Mouse (Mus musculus) forebrain, embryonic 10.5 days (tissue): Measurements from ENCODE around the gene Fdps. TPM values are rescaled to one million over a fixed set of nuclear protein-coding genes. Genes with fewer than 3 reads are reported as not detected.

Experiments used
- DNase-seq: peaks from one replicate; pipeline ENCODE4 v3.0.0-alpha.2; 2017; ENCODE audit warnings: low spot score; ENCODE audit errors: extremely low spot score
- H3K27ac ChIP-seq: fragments of 300-500 bp; sonication (generic); 2 replicates; pipeline ENCODE4 v1.5.1; 2016; ENCODE audit warnings: mild to moderate bottlenecking
- H3K27me3 ChIP-seq: fragments of 300-500 bp; sonication (generic); 2 replicates; pipeline ENCODE4 v1.6.1; 2016; ENCODE audit warnings: mild to moderate bottlenecking; ENCODE audit not compliant: poor library complexity, severe bottlenecking
- H3K36me3 ChIP-seq: fragments of 300-500 bp; sonication (generic); replicated peaks from 2 replicates; pipeline ENCODE4 v1.6.1; 2016; ENCODE audit warnings: mild to moderate bottlenecking, moderate library complexity
- H3K4me1 ChIP-seq: fragments of 300-500 bp; sonication (generic); 2 replicates; pipeline ENCODE4 v1.6.1; 2016
- H3K4me3 ChIP-seq: fragments of 300-500 bp; sonication (generic); 2 replicates; pipeline ENCODE4 v1.5.1; 2016; ENCODE audit warnings: mild to moderate bottlenecking, moderate library complexity
- H3K9me3 ChIP-seq: fragments of 300-500 bp; sonication (generic); 2 replicates; pipeline ENCODE4 v1.6.1; 2016; ENCODE audit warnings: mild to moderate bottlenecking, moderate library complexity
- WGBS: fragments of 180-500 bp; shearing (Covaris S2); methylation state at CpG from one replicate; pipeline ENCODE4 v1.1.7; 2016; 5-methylcytosine and 5-hydroxymethylcytosine counted together
- polyA plus RNA-seq: library from polyadenylated mRNA; unstranded; fragments of >200 nt; fragmentation: Nextera tagmentation; extraction: Ambion mirVana; gene quantifications from 2 replicates; pipeline ENCODE4 v1.2.1, GENCODE M21; 2016

The Fdps gene
- 327 and 359 TPM in 2 replicates for polyA plus RNA-seq

GRCm38 (mm10) chr3:89101812-89102494 lies at the start of gene Fdps:
Fdps (minus strand) TSS chr3:89101959.
- under 1% methylated on average over 26 of the region's 26 CpGs for WGBS
- no peaks in the 10 kb centered on the region for H3K9me3 ChIP-seq
- H3K4me3 ChIP-seq = peak within 1 kb of the TSS; percentile 87
- peaks cover 41% of the 10 kb centered on the region for H3K4me1 ChIP-seq
- H3K27ac ChIP-seq = peak within 1 kb of the TSS; percentile 91
- H3K36me3 ChIP-seq = peaks cover 39% of the 10 kb centered on the region
- peak; percentile 95 for DNase-seq
- no peaks in the 10 kb centered on the region for H3K27me3 ChIP-seq

- DNase-seq = no peak
- H3K27me3 ChIP-seq = peaks cover 74% of the 10 kb centered on the region
- WGBS = 75% methylated on average over 14 of the region's 14 CpGs
These were observed 46.8 kb upstream of the Fdps start for GRCm38 (mm10) chr3:89148567-89148966.

GRCm38 (mm10) chr3:89147979-89148311 lies 46.2 kb upstream of the Fdps start:
- peaks cover 77% of the 10 kb centered on the region for H3K27me3 ChIP-seq
- peaks cover 45% of the 10 kb centered on the region for H3K4me1 ChIP-seq
- H3K36me3 ChIP-seq = no peaks in the 10 kb centered on the region
- H3K27ac ChIP-seq = peak overlapping the region; percentile 56; the same call in 1 of the 2 replicates
- no peaks in the 10 kb centered on the region for H3K9me3 ChIP-seq
- peak overlapping the region; percentile 40 for H3K4me3 ChIP-seq
- peak; percentile 28 for DNase-seq
- 9% methylated on average over 15 of the region's 15 CpGs for WGBS

More at GRCm38 (mm10) chr3:89148567-89148966, 46.8 kb upstream of the Fdps start:
- H3K9me3 ChIP-seq = no peaks in the 10 kb centered on the region
- H3K4me3 ChIP-seq = 0 out of 2 replicates have a peak overlapping the region, but pooled peaks have one; percentile 40
- H3K4me1 ChIP-seq = peaks cover 45% of the 10 kb centered on the region
- H3K36me3 ChIP-seq = no peaks in the 10 kb centered on the region
- H3K27ac ChIP-seq = no peak overlapping the region

GRCm38 (mm10) chr3:89147101-89147978 lies 45.6 kb upstream of the Fdps start:
- H3K36me3 ChIP-seq = no peaks in the 10 kb centered on the region
- peaks cover 78% of the 10 kb centered on the region for H3K27me3 ChIP-seq
- DNase-seq = no peak
- H3K4me3 ChIP-seq = peak overlapping the region; percentile 40
- H3K4me1 ChIP-seq = peaks cover 41% of the 10 kb centered on the region
- no peaks in the 10 kb centered on the region for H3K9me3 ChIP-seq
- peak overlapping the region; percentile 56; the same call in 1 of the 2 replicates for H3K27ac ChIP-seq
- WGBS = 22% methylated on average over 26 of the region's 26 CpGs

- DNase-seq = no peak
- no peak overlapping the region for H3K4me3 ChIP-seq
- peaks cover 66% of the 10 kb centered on the region for H3K27me3 ChIP-seq
- no peaks in the 10 kb centered on the region; the same call in 1 of the 2 replicates for H3K36me3 ChIP-seq
- H3K9me3 ChIP-seq = no peaks in the 10 kb centered on the region
- H3K27ac ChIP-seq = no peak overlapping the region
- H3K4me1 ChIP-seq = peaks cover 41% of the 10 kb centered on the region
- WGBS = 30% methylated on average over 8 of the region's 8 CpGs
These were observed 43.8 kb upstream of the Fdps start for GRCm38 (mm10) chr3:89145566-89145965.

- H3K4me3 ChIP-seq = no peak overlapping the region
- WGBS = 82% methylated on average over 10 of the region's 10 CpGs
These were observed 43.1 kb upstream of the Fdps start for GRCm38 (mm10) chr3:89144821-89145220.

GRCm38 (mm10) chr3:89136365-89136764 lies 34.6 kb upstream of the Fdps start:
- H3K4me3 ChIP-seq = peak overlapping the region; percentile 16
- no peak for DNase-seq
- H3K27ac ChIP-seq = peak overlapping the region; percentile 67
- peaks cover 10% of the 10 kb centered on the region for H3K4me1 ChIP-seq
- H3K27me3 ChIP-seq = peaks cover 35% of the 10 kb centered on the region
- H3K9me3 ChIP-seq = no peaks in the 10 kb centered on the region
- no peaks in the 10 kb centered on the region; the same call in 1 of the 2 replicates for H3K36me3 ChIP-seq
- 39% methylated on average over 9 of the region's 9 CpGs for WGBS

More at GRCm38 (mm10) chr3:89144821-89145220, 43.1 kb upstream of the Fdps start:
- DNase-seq = no peak
- Histone ChIP-seq H3K27ac (no peak overlapping the region), H3K27me3 (peaks cover 58% of the 10 kb centered on the region), H3K9me3 (no peaks in the 10 kb centered on the region), H3K36me3 (no peaks in the 10 kb centered on the region; the same call in 1 of the 2 replicates), H3K4me1 (peaks cover 40% of the 10 kb centered on the region)

GRCm38 (mm10) chr3:89135958-89136357 lies 34.2 kb upstream of the Fdps start, which contains the start of gene Pklr:
Pklr (plus strand) TSS chr3:89136142.
- Histone ChIP-seq H3K27me3 (peaks cover 35% of the 10 kb centered on the region), H3K27ac (peak within 1 kb of the TSS; percentile 67), H3K4me1 (peaks cover 10% of the 10 kb centered on the region), H3K9me3 (no peaks in the 10 kb centered on the region), H3K4me3 (peak within 1 kb of the TSS; percentile 16), H3K36me3 (no peaks in the 10 kb centered on the region)
- no peak for DNase-seq
- 63% methylated on average over 3 of the region's 3 CpGs for WGBS

- Histone ChIP-seq H3K27ac (peak overlapping the region; percentile 21; the same call in 1 of the 2 replicates), H3K9me3 (no peaks in the 10 kb centered on the region), H3K27me3 (peaks cover 35% of the 10 kb centered on the region), H3K4me1 (peaks cover 14% of the 10 kb centered on the region), H3K4me3 (no peak overlapping the region), H3K36me3 (no peaks in the 10 kb centered on the region)
- no peak for DNase-seq
- WGBS = 92% methylated on average over 1 of the region's 1 CpGs
These were observed 32.0 kb upstream of the Fdps start for GRCm38 (mm10) chr3:89133752-89134151.

- 87% methylated on average over 7 of the region's 7 CpGs for WGBS
- Histone ChIP-seq H3K36me3 (no peaks in the 10 kb centered on the region), H3K27ac (peak overlapping the region; percentile 31; the same call in 1 of the 2 replicates), H3K9me3 (no peaks in the 10 kb centered on the region), H3K4me1 (peaks cover 15% of the 10 kb centered on the region), H3K27me3 (peaks cover 35% of the 10 kb centered on the region), H3K4me3 (no peak overlapping the region)
- no peak for DNase-seq
These were observed 31.3 kb upstream of the Fdps start for GRCm38 (mm10) chr3:89133063-89133450.

- Histone ChIP-seq H3K36me3 (no peaks in the 10 kb centered on the region), H3K27me3 (peaks cover 35% of the 10 kb centered on the region), H3K9me3 (no peaks in the 10 kb centered on the region), H3K4me3 (peak overlapping the region; percentile 48), H3K4me1 (peaks cover 15% of the 10 kb centered on the region), H3K27ac (peak overlapping the region; percentile 48)
- 15% methylated on average over 30 of the region's 30 CpGs for WGBS
- peak; percentile 46 for DNase-seq
These were observed 30.7 kb upstream of the Fdps start for GRCm38 (mm10) chr3:89132285-89133062.

GRCm38 (mm10) chr3:89131816-89132215 lies 30.1 kb upstream of the Fdps start:
- H3K4me3 ChIP-seq = peak overlapping the region; percentile 48
- H3K27me3 ChIP-seq = peaks cover 35% of the 10 kb centered on the region
- no peaks in the 10 kb centered on the region for H3K36me3 ChIP-seq
- H3K9me3 ChIP-seq = no peaks in the 10 kb centered on the region
- no peak for DNase-seq
- peaks cover 15% of the 10 kb centered on the region for H3K4me1 ChIP-seq
- peak overlapping the region; percentile 48 for H3K27ac ChIP-seq
- 57% methylated on average over 4 of the region's 4 CpGs for WGBS
